Mouse (Mus musculus): ENCODE measurements around the gene Slc16a4.
A peak's percentile ranks its signal among the peaks of the same experiment; 100 is the strongest.
"Not testable (repeated sequence)": the region's sequence is repeated elsewhere in the genome, so short reads cannot be mapped to it uniquely, and the experiment has no call there.

Gene Slc16a4

DNA sequence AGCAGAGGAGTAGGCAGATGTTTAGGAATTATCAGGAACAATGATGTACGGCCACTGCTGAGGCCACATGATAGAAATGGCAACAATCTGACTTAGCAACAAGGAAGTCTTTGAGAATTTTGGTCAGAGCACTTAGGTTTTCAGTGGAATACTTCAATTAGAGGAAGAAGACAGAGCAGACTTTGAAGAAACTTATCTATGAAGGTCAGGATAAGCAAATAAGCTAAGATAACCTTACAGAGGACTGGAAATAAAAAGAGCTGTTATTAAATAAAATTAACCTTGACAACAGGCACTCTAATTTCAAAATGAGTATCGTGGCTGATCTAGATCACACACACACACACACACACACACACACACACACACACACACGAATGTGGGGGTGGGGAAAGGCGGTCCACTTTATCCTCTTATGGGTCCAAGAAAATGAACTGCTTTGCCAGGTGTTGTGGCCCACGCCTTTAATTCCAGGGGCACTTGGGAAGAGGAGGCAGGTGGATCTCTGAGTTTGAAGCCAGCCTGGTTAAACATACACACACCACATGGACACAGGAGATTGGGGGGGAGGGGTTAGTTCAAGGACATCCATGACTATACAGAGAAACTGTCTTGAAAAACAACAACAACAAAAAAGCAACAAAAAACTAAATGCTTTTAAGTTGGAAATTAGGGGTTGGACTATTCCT lies 4.8 kb downstream of the Slc16a4 start:
- no peak for DNase-seq (ENCODE audit: low spot score in 2 of 2)

DNA sequence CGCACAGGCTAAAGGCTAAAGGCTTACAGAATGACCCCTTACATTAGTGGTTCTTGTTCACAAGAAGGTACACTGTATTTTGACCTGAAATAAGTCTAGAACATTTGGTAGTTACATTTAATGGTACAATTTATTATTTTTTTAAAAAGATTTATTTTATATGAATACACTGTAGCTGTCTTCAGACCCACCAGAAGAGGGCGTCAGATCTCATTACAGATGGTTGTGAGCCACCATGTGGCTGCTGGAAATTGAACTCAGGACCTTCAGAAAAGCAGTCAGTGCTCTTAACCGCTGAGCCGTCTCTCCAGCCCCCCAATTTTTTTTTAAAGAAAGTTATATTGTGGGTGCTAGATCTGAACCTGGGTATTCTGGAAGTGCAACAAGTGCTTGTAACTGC lies 5.9 kb downstream of the Slc16a4 start:
- not testable (repeated sequence) for DNase-seq (ENCODE audit: low spot score in 2 of 2)

DNA sequence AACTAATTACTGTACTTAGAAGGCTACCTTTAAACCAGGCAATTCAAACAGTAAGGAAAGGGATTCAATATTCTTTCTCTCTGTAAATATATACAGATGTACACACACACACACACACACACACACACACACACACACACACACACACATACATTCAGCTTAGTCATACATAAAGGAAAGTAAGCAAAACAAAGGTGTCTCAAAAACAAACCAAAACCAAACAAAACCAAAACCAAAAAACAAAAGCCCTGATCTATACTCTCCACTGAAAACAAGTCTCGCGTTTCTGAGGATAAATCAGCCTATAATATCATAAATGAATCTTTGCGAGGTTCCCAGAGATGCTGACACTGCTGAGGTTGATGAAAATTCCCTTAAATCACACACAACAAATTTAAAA lies 26.3 kb downstream of the Slc16a4 start:
- DNase-seq (ENCODE audit: low spot score in 2 of 2) = no peak

- no peak for DNase-seq (ENCODE audit: low spot score in 2 of 2)
These were observed 30.1 kb downstream of the Slc16a4 start for GRCm38 (mm10) chr3:107321141-107321540.

- no peak for DNase-seq (ENCODE audit: low spot score in 2 of 2)
These were observed 30.7 kb downstream of the Slc16a4 start for GRCm38 (mm10) chr3:107321776-107322175.

DNA sequence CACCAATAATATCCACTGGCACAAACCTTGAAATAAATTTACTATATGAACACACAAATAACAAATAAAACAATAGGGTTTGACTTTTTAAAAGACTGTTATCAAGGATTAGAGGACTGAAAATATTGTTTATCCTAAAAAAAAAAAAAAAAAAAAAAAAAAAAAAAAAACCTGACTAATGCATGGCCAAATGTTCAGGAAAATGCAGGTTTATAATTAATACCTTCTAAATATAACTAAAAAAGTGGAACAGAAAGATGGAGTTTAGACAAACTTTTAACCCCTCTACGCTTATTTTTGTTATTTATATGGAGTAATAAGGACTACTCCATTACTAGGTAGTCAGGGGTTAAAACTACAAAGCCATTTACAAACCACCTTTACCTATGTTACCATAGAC lies 35.4 kb downstream of the Slc16a4 start:
- DNase-seq (ENCODE audit: low spot score in 2 of 2) = no peak

GRCm38 (mm10) chr3:107330503-107331424 lies 39.7 kb downstream of the Slc16a4 start:
- peak in 1 of 2 experiments; percentile 8 for DNase-seq (ENCODE audit: low spot score in 2 of 2)

- DNase-seq (ENCODE audit: low spot score in 2 of 2) = no peak
These were observed 40.7 kb downstream of the Slc16a4 start for GRCm38 (mm10) chr3:107331746-107332126.

- DNase-seq (ENCODE audit: low spot score in 2 of 2) = peak in 1 of 2 experiments; percentile 65
These were observed 41.3 kb downstream of the Slc16a4 start for GRCm38 (mm10) chr3:107332127-107332959.

DNA sequence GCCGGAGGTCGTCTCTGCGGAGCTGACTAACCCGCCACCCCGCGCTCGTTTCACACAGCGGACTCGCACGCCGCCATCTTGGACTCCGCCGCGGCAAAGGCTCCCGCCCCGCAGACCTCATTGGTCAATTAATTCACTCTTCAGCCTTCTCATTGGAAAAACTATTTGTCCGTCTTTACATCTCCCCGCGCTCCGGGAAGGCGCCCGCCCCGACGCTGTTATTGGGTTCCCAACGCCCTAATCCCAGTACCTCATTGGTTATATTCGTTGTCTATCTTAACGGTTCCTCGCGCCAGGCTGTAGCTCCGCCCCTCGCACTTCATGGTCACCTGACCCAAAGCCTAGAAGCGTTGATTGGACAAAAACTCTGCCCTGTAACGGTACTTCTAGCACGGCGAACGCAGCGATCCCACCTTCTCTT lies 41.9 kb downstream of the Slc16a4 start:
- peak; percentile 94 to 95 for DNase-seq (ENCODE audit: low spot score in 2 of 2)

- DNase-seq (ENCODE audit: low spot score in 2 of 2) = peak; percentile 98 to 99
These were observed 42.6 kb downstream of the Slc16a4 start, which contains the start of gene Rbm15 for GRCm38 (mm10) chr3:107333381-107334201. Gene Rbm15, minus strand, starts transcription at chr3:107333673.

GRCm38 (mm10) chr3:107334202-107334934 lies 43.3 kb downstream of the Slc16a4 start:
- DNase-seq (ENCODE audit: low spot score in 2 of 2) = no peak

DNA sequence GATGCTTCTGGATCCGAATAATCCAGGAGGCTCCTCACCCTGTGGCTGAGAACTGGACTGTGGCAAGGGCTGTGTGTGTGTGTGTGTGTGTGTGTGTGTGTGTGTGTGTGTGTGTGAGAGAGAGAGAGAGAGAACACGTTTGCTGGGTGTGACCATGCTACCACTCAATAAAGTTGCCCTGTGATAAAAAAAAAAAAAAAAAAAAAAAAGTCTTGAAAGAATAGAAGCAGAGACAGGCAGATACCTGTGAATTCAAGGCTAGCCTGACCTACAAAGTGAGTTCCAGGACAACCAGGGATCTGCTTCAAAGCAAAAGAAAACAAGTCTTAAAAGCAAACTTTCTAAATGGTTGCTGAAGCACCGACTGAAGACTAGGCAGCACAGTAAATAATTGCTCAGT lies 52.9 kb downstream of the Slc16a4 start:
- no peak for DNase-seq (ENCODE audit: low spot score in 2 of 2)

DNA sequence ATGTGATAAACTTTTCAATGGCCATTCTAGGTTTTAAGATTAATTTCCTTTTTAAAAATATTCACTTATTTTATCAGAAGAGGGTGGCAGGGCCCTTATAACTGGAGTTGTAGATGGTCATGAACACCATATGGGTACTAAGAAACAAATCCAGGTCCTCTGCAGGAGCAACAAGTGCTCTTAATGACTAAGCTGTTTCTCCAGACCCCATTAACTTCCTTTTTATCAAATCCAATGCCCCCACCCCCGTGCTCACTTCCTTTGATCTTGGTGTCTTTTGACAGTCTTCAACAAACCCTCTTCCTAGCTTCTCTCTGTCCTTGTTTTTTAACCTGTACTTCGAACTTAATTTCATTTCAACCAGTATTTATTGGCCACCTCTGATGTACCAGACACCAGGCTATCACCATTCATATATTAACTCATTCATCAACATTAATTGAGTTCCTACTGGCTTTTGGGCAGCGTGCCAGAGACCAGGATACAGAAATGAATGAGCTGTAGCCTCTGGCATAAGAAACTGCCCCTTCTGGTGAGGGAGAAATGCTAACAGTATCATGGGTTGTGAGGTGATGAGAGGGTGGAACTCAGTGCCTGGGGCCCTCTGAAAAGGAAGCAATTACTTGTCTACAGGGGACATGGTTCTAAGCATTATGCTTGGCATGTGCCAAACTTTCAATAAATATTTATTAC lies 54.1 kb downstream of the Slc16a4 start:
- DNase-seq (ENCODE audit: low spot score in 2 of 2) = no peak

GRCm38 (mm10) chr3:107349006-107349405 lies 58.0 kb downstream of the Slc16a4 start:
- DNase-seq (ENCODE audit: low spot score in 2 of 2) = no peak

GRCm38 (mm10) chr3:107351706-107352105 lies 60.7 kb downstream of the Slc16a4 start:
- no peak for DNase-seq (ENCODE audit: low spot score in 2 of 2)

GRCm38 (mm10) chr3:107355618-107356260 lies 64.7 kb downstream of the Slc16a4 start:
- DNase-seq (ENCODE audit: low spot score in 2 of 2) = no peak

DNA sequence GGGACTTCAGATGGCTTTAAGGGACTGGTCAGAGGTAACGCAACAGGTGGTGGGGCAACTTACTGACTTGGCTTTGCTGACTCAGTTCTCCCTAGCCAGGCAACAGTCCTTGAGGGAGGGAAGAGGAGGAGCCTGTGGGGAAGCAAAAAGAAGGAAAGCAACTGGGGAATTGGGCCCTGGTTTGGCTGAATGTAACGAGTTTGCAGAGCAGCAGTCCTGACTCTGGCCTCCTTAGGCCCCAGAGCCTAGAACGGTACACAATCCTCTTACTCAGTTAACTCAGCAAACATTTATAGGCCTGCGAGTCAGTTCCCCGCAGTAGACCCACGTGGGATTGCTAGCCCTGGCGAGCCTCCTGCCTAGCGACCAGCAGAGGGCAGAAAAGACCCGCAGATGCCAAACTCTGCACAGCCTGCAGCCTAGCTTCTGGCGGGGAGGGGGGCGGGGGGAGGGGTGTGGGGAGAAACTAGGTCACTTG lies 66.0 kb downstream of the Slc16a4 start:
- peak; percentile 89 to 92 for DNase-seq (ENCODE audit: low spot score in 2 of 2)

GRCm38 (mm10) chr3:107357700-107358234 lies 66.7 kb downstream of the Slc16a4 start:
- DNase-seq (ENCODE audit: low spot score in 2 of 2) = no peak

Measured in right cerebral cortex, adult 2 months (tissue).